Comparison of ENCODE assay signal across 26 mouse cellular contexts in genomic region chr2:21951279-21951678, GRCm38 (mm10).
"Had no signal": no experiment of that assay in that cellular context is flagged by ENCODE, and none has a peak within 500 bp of the region (broad histone marks: within the 10 kb centered on the region; RNA-seq: fewer than 3 reads in every experiment).

No protein-coding gene starts in this region.

- ATAC-seq: hindbrain, postnatal 0 days; intestine, embryonic 16.5 days; liver, embryonic 12.5 days had no signal

- H3K9me3 ChIP-seq: heart, embryonic 10.5 days; heart, embryonic 12.5 days; hindbrain, embryonic 10.5 days; hindbrain, embryonic 13.5 days; hindbrain, embryonic 15.5 days; kidney, embryonic 15.5 days; limb, embryonic 13.5 days; limb, embryonic 15.5 days; liver, embryonic 12.5 days had no signal

- H3K36me3 ChIP-seq: heart, embryonic 10.5 days; heart, embryonic 12.5 days; hindbrain, embryonic 10.5 days; hindbrain, embryonic 13.5 days; hindbrain, embryonic 15.5 days; kidney, embryonic 15.5 days; limb, embryonic 13.5 days; limb, embryonic 15.5 days; liver, embryonic 12.5 days had no signal

- H3K4me2 ChIP-seq: heart, embryonic 12.5 days; hindbrain, embryonic 13.5 days; hindbrain, embryonic 15.5 days; kidney, embryonic 15.5 days; limb, embryonic 13.5 days; limb, embryonic 15.5 days; liver, embryonic 12.5 days had no signal

- H3K27me3 ChIP-seq: heart, embryonic 12.5 days; hindbrain, embryonic 13.5 days; hindbrain, embryonic 15.5 days; kidney, embryonic 15.5 days; limb, embryonic 13.5 days; limb, embryonic 15.5 days; liver, embryonic 12.5 days had no signal

- H3K4me3 ChIP-seq: gastrocnemius, adult 2 months; heart, embryonic 10.5 days; heart, embryonic 12.5 days; hindbrain, embryonic 10.5 days; hindbrain, embryonic 13.5 days; hindbrain, embryonic 15.5 days; kidney, embryonic 15.5 days; limb, embryonic 13.5 days; limb, embryonic 15.5 days; liver, embryonic 12.5 days had no signal

- H3K9ac ChIP-seq: heart, embryonic 12.5 days; hindbrain, embryonic 13.5 days; hindbrain, embryonic 15.5 days; kidney, embryonic 15.5 days; limb, embryonic 13.5 days; limb, embryonic 15.5 days; liver, embryonic 12.5 days had no signal

- DNase-seq: gastrocnemius, adult 2 months; gastrocnemius, postnatal 10 days; gastrocnemius, postnatal 25 days; heart, adult 18-20 months; heart, postnatal 10 days; heart, postnatal 4 days; kidney, adult 11 months; kidney, adult 2 months; kidney, adult 9 months; kidney, postnatal 14 days; kidney, postnatal 36 days; layer of hippocampus, adult 9-11 months; layer of hippocampus, postnatal 36 days; left cerebral cortex, postnatal 4 days had no signal

- H3K27ac ChIP-seq: gastrocnemius, adult 2 months; heart, embryonic 10.5 days; hindbrain, embryonic 10.5 days; hindbrain, embryonic 13.5 days; hindbrain, embryonic 15.5 days; hindbrain, postnatal 0 days; kidney, embryonic 15.5 days; kidney, postnatal 0 days; limb, embryonic 13.5 days; limb, embryonic 15.5 days; liver, embryonic 12.5 days had no signal

- H3K4me1 ChIP-seq: heart, embryonic 10.5 days; heart, embryonic 12.5 days; hindbrain, embryonic 10.5 days; kidney, embryonic 15.5 days; limb, embryonic 15.5 days; liver, embryonic 12.5 days had no signal
